Mouse (Mus musculus): ENCODE data around the gene Sirt7. TPM values are rescaled to one million over a fixed set of nuclear protein-coding genes. Genes with fewer than 3 reads are reported as not detected.

Gene Sirt7
- total and polyA plus RNA-seq, 3 experiments, result 72.3 to 78.2 TPM; not detected in 1

DNA sequence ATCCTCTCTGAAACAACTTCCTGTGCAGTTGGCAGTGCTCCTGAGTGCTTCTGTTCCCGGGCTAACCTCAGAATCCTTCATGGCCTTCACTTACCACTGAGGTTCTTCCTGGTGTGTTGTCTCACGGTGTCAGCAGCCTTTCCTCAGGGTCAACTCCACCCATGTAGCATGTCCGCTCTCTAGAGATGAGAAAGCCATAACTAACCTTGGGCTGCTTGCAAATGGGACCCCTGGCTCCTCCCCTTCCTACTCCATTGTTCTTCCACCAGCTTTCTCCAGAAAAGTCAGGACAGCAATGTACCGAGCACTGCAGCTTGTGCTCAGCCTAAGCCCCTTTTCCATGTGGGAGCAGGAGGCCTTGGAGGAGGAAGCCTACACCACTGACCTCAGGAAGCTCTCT, 18.3 kb downstream of the Sirt7 start:
- no peak overlapping the region for H3K4me3 ChIP-seq (ENCODE audit: control insufficient read depth in 1 of 2, insufficient read depth in 1 of 2, low read depth in 2 of 2, low read length in 2 of 2)
- H3K27ac ChIP-seq (ENCODE audit: control insufficient read depth, low read depth, low read length), result no peak overlapping the region
- H3K9ac ChIP-seq (ENCODE audit: control insufficient read depth, low read depth, low read length, poor library complexity, severe bottlenecking), result no peak overlapping the region
- no peaks in the 10 kb centered on the region for H3K27me3 ChIP-seq (ENCODE audit: control insufficient read depth in 1 of 2, insufficient read depth in 2 of 2, low read length in 2 of 2)
- H3K79me2 ChIP-seq (ENCODE audit: control insufficient read depth, insufficient read depth, low read length, poor library complexity), result no peaks in the 10 kb centered on the region
- no peaks in the 10 kb centered on the region for H3K9me3 ChIP-seq (replicated peaks; ENCODE audit: insufficient read depth, low read length)
- no peaks in the 10 kb centered on the region for H3K4me1 ChIP-seq (ENCODE audit: control insufficient read depth in 1 of 2, insufficient read depth in 2 of 2, low read length in 2 of 2)
- DNase-seq (ENCODE audit: low read depth, low spot score), result no peak
- no peak for TF ChIP-seq NELFE (IDR thresholded peaks at IDR 0.05; ENCODE audit: low read depth, low read length)
- no peak for TF ChIP-seq ZKSCAN1 (IDR thresholded peaks at IDR 0.05; ENCODE audit: low read depth, low read length)
- no peak for TF ChIP-seq MXI1 (IDR thresholded peaks at IDR 0.05; ENCODE audit: low read depth, low read length)
- no peak for TF ChIP-seq TAL1 (IDR thresholded peaks at IDR 0.05; ENCODE audit: low read length)
- TF ChIP-seq SMC3 (IDR thresholded peaks at IDR 0.05; ENCODE audit: low read depth, low read length), result no peak
- no peak for TF ChIP-seq TCF12 (IDR thresholded peaks at IDR 0.05; ENCODE audit: low read depth, low read length)
- no peak for TF ChIP-seq EP300 (IDR thresholded peaks at IDR 0.05; ENCODE audit: low read depth in 1 of 2, low read length in 2 of 2)
- TF ChIP-seq POLR2A (IDR thresholded peaks at IDR 0.05; ENCODE audit: control insufficient read depth in 1 of 2, insufficient read depth in 1 of 2, low read depth in 1 of 2, low read length in 2 of 2, poor library complexity in 1 of 2), result no peak
- TF ChIP-seq TBP (IDR thresholded peaks at IDR 0.05; ENCODE audit: low read depth, low read length), result no peak
- no peak for TF ChIP-seq ZMIZ1 (IDR thresholded peaks at IDR 0.05; ENCODE audit: low read depth, low read length)
- no peak for TF ChIP-seq SIN3A (IDR thresholded peaks at IDR 0.05; ENCODE audit: low read length)
- TF ChIP-seq NRF1 (IDR thresholded peaks at IDR 0.05; ENCODE audit: insufficient read depth, low read depth, low read length, poor library complexity, severe bottlenecking), result no peak
- TF ChIP-seq CHD2 (IDR thresholded peaks at IDR 0.05; ENCODE audit: low read length), result no peak
- TF ChIP-seq ETS1 (IDR thresholded peaks at IDR 0.05; ENCODE audit: low read depth, low read length), result no peak
- TF ChIP-seq RAD21 (IDR thresholded peaks at IDR 0.05; ENCODE audit: low read depth, low read length), result no peak
- no peak for TF ChIP-seq HCFC1 (IDR thresholded peaks at IDR 0.05; ENCODE audit: low read depth, low read length)
- TF ChIP-seq ZC3H11A (IDR thresholded peaks at IDR 0.05; ENCODE audit: low read depth, low read length), result no peak
- TF ChIP-seq MYB (IDR thresholded peaks at IDR 0.05; ENCODE audit: low read depth, low read length), result no peak
- H3K36me3 ChIP-seq (ENCODE audit: control insufficient read depth in 1 of 2, insufficient read depth in 2 of 2, low read length in 2 of 2), result peaks cover 0 to 8% of the 10 kb centered on the region in 2 experiments; a peak in 3 of 4 replicates

DNA sequence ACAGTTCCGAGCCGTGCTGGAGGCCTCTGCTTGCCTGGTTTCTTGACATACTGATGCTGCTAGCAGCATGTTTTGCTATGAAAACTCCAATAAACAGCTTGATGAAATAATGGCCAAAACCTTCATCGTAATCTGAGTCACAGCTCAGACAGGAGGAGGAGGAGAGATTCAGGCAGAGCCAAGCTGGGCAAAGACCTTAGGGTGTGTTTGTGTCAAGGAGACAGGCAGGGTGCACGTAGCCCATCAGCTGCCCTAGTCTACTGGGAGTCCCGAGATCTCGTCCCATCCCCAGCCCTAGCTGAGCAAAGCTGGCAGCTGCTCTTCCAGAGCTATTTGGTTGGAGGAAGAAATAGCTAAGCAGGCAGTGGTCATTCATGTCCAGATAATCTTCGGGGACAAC, 19.4 kb downstream of the Sirt7 start:
- Histone ChIP-seq H3K27ac (ENCODE audit: control insufficient read depth, low read depth, low read length) (no peak overlapping the region), H3K4me3 (ENCODE audit: control insufficient read depth in 1 of 2, insufficient read depth in 1 of 2, low read depth in 2 of 2, low read length in 2 of 2) (no peak overlapping the region), H3K9me3 (replicated peaks; ENCODE audit: insufficient read depth, low read length) (no peaks in the 10 kb centered on the region), H3K27me3 (ENCODE audit: control insufficient read depth in 1 of 2, insufficient read depth in 2 of 2, low read length in 2 of 2) (no peaks in the 10 kb centered on the region), H3K4me1 (ENCODE audit: control insufficient read depth in 1 of 2, insufficient read depth in 2 of 2, low read length in 2 of 2) (no peaks in the 10 kb centered on the region), H3K9ac (ENCODE audit: control insufficient read depth, low read depth, low read length, poor library complexity, severe bottlenecking) (no peak overlapping the region), H3K36me3 (ENCODE audit: control insufficient read depth in 1 of 2, insufficient read depth in 2 of 2, low read length in 2 of 2) (peaks cover 5 to 11% of the 10 kb centered on the region in 2 experiments), H3K79me2 (ENCODE audit: control insufficient read depth, insufficient read depth, low read length, poor library complexity) (peaks cover 2% of the 10 kb centered on the region; the same call in 1 of the 2 replicates)
- no peak for DNase-seq (ENCODE audit: low read depth, low spot score)
- TF ChIP-seq MEF2A (IDR thresholded peaks at IDR 0.05; ENCODE audit: extremely low read depth, insufficient replicate concordance, low read depth, low read length, poor library complexity, severe bottlenecking), result no peak
- no peak for TF ChIP-seq JUND (IDR thresholded peaks at IDR 0.05; ENCODE audit: low read depth, low read length)
- no peak for TF ChIP-seq HCFC1 (IDR thresholded peaks at IDR 0.05; ENCODE audit: low read depth, low read length)
- no peak for TF ChIP-seq ETS1 (IDR thresholded peaks at IDR 0.05; ENCODE audit: low read depth, low read length)
- TF ChIP-seq MAZ (IDR thresholded peaks at IDR 0.05; ENCODE audit: low read depth, low read length), result no peak
- no peak for TF ChIP-seq POLR2AphosphoS5 (IDR thresholded peaks at IDR 0.05; ENCODE audit: borderline replicate concordance, low read depth, low read length)
- TF ChIP-seq GABPA (IDR thresholded peaks at IDR 0.05; ENCODE audit: low read depth, low read length), result no peak
- TF ChIP-seq KAT2A (conservative IDR thresholded peaks at IDR 0.05; ENCODE audit: low read depth, low read length), result no peak
- TF ChIP-seq RAD21 (IDR thresholded peaks at IDR 0.05; ENCODE audit: low read depth, low read length), result no peak
- no peak for TF ChIP-seq TCF12 (IDR thresholded peaks at IDR 0.05; ENCODE audit: low read depth, low read length)
- no peak for TF ChIP-seq BHLHE40 (IDR thresholded peaks at IDR 0.05; ENCODE audit: borderline replicate concordance, low read depth, low read length)
- no peak for TF ChIP-seq ZKSCAN1 (IDR thresholded peaks at IDR 0.05; ENCODE audit: low read depth, low read length)
- TF ChIP-seq GATA1 (IDR thresholded peaks at IDR 0.05; ENCODE audit: low read depth, low read length), result no peak
- no peak for TF ChIP-seq CTCF (IDR thresholded peaks at IDR 0.05 in 2 of 3, conservative IDR thresholded peaks at IDR 0.05 in 1 of 3; ENCODE audit: control insufficient read depth in 1 of 3, insufficient read depth in 1 of 3, low read depth in 2 of 3, low read length in 3 of 3, poor library complexity in 1 of 3, severe bottlenecking in 1 of 3)

Measured in MEL (cell line).